Mouse (Mus musculus): ENCODE results near the gene Reg3d. TPM values are rescaled to one million over a fixed set of nuclear protein-coding genes. Genes with fewer than 3 reads are reported as not detected.
"Not testable (repeated sequence)": the region's sequence is repeated elsewhere in the genome, so short reads cannot be mapped to it uniquely, and the experiment has no call there.

Gene Reg3d
- not detected for total RNA-seq (2021)
- long read RNA-seq = 0 reads

DNA sequence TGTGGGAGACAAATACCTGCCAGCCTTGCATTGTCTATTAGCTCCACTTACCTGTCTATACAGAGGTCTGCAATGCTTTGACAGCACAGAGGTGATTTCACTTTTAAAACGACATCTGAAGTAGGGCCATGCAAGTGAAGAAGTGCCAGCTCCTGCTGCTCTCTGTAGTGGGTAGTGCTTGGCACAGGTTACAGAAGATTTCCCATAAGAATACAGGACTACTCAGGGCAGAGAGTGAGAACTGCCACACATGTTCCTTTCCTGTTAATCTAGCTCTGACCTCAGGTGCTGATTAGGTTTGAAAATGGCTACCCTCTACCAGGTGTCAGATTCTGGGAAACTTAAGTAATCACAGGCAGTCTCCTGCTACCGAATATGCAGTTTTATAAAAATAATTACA lies at the start of gene Reg3d:
Gene Reg3d (minus strand): TSS at position 101 of the 400 bp plus-strand sequence.
- DNase-seq (ENCODE audit: low spot score in 2 of 2) = no peak

DNA sequence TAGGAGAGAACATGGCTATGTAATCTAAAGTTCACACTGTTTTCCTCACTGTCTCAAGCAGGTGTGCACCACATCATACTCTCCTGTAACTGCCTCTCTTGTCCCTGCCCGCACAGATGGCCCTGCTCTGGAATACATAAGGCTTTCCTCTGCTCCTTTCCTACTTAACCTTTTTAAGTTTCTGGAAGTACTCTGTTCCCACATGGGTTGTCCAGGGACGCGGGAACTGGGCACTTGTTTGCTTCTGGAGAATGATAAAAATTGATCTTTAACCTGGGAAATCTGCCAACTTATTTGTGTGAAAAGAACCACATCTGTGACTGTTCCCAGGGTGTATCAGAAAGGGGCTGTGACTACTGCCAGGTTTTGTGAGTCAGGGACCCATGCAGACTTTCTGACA lies 46.8 kb upstream of the Reg3d start:
- DNase-seq (ENCODE audit: low spot score in 2 of 2) = no peak

DNA sequence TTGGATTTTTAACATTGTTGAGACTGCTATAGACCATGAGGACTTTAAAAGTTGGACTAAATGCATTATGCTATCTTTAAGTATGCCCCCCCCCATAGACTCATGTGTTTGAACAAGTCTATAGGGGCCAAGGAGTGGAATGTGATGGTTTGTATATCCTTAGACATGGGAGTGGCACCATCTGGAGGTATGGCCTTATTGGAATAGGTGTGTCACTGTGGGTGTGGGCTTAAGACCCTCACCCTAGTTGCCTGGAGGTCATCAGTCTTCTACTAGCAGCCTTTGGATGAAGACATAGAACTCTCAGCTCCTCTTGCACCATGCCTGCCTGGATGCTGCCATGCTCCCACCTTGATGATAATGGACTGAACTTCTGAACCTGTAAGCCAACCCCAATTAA lies 43.7 kb upstream of the Reg3d start, which contains the start of gene Reg1:
Gene Reg1 (plus strand): TSS at position 301 of the 400 bp plus-strand sequence.
- not testable (repeated sequence) for DNase-seq (ENCODE audit: low spot score in 2 of 2)

DNA sequence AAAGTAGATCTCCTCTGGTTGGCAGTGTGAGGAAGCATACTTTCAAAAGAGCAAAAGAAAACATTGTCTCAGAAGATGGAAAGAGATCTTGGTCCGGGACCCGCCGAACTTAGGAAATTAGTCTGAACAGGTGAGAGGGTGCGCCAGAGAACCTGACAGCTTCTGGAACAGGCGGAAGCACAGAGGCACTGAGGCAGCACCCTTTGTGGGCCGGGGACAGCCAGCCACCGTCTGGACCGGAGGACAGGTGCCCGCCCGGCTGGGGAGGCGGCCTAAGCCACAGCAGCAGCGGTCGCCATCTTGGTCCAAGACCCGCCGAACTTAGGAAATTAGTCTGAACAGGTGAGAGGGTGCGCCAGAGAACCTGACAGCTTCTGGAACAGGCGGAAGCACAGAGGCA lies 16.7 kb upstream of the Reg3d start, which contains the start of gene Reg2:
Gene Reg2 (plus strand): TSS at position 301 of the 400 bp plus-strand sequence.
- not testable (repeated sequence) for DNase-seq (ENCODE audit: low spot score in 2 of 2)

DNA sequence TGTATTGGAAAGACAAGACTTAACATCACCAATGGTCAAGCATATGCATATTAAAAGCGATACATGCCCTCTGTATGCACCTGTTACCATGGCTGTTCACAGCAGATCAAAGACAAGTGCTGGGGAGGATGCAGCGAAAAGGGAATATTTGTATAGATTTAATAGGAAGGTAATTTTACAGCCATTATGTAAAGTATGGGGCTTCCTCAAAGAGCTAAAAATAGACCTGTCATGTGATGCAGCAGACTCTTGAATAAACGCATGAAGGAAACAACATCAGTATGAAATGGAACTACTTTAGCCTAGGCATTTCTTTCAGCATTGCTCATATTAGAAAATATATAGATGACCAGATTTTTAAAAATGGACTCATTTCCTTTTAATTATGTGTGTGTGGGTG lies 6.9 kb upstream of the Reg3d start:
- no peak for DNase-seq (ENCODE audit: low spot score in 2 of 2)

DNA sequence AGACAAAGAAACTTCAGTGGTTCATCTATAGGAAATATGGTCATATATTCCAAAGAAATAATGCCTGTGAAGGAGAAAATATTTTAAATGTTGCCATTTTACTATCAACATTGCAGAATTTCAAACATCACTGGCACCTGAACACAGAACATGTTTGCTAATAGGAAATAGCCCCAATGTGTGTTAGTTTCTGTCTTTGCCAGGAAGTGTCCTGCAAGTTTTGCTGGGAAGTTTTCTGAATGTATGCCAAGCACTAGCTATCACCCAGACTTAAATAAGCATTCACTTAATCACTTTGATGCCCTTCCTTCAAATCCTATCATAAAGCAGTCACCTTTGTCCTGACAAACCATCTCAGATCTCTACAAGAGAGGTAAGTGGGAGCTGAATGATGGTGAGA lies 1.7 kb upstream of the Reg3d start, which contains the start of gene Reg3a:
Gene Reg3a (plus strand): TSS at position 301 of the 400 bp plus-strand sequence.
- DNase-seq (ENCODE audit: low spot score in 2 of 2) = no peak

DNA sequence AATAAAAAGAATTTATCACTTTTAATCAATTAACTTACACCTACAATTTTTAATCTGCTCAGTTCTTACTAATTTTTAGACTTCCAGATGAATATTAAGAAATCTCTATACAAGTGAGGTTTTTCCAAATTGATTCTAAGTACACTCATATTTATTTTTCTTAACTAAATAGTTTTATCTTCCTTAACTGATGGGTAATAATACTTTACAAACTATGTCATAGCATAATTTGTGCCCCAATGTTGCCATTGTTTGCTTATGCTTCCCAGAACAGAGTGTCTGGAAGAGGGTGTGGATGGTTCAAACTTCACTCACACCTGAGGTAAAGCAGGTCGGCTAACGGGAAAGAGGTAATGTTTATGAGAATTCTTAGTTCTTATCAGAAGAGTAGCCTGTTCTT lies 8.3 kb downstream of the Reg3d start, which contains the start of gene Reg3b:
Gene Reg3b (plus strand): TSS at position 301 of the 400 bp plus-strand sequence.
- no peak for DNase-seq (ENCODE audit: low spot score in 2 of 2)

DNA sequence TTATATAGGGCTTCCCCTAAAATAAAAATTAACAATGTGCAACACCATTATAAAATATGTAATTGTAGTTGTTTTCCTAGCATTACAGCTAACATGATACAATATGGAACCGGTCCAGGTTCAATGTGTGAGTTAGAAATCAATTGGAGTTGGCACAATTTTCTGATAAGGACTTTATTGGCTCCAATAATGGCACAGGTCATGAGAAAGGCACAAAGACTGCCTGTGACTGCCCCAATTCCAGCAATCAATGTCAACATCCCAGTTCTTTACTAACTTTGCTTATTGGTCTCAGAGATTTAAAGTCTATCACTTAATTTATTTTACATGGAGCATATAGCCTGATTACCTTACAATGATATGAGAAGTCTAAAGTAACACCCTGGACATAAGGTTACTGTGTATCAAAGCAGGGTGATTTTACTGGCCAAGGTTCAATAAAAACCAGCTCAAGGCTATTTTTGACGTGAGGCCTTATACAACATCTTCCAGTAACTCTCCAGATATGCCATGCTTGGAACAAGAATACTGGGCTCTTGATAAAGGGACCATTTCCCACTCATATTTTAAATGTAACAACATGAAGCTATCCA lies 16.6 kb downstream of the Reg3d start:
- no peak for DNase-seq (ENCODE audit: low spot score in 2 of 2)

DNA sequence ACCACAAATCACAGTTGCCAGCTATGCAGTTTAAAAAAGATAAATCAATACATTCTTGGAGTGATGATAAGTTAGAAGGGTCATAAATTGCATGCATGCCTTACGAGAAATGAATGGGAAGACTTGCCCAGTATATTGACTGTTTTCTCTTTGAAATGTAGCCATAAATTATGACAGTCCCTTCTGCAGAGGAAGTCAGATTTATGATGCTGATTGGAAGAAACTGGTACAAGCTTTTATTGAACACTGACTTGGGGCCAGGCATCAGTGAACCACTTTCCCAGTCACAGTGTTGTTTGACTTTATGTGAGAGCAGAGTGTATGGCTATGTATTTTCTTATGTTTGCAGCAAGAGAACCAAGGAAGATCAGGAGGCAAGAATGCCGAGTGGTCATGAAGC lies 37.0 kb downstream of the Reg3d start:
- no peak for DNase-seq (ENCODE audit: low spot score in 2 of 2)

DNA sequence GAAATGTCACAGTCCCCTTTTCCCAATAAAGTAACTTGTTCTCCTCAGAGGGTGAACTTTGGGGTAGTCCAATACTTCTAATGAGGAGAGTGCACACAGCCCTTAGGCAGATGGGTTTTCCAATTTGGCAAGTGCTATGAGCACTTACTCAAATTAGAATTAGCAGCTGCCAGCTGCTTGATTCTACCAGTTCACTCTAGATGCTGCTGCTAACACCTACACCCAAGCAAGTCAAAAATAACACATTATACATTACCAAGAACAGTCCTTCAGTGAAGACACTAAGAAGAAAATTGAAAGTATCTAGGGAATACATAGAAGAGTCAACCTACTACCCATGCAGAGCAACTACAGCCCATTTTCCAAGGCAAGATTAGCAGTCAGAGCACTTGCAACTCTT lies 38.4 kb downstream of the Reg3d start:
- no peak for DNase-seq (ENCODE audit: low spot score in 2 of 2)

DNA sequence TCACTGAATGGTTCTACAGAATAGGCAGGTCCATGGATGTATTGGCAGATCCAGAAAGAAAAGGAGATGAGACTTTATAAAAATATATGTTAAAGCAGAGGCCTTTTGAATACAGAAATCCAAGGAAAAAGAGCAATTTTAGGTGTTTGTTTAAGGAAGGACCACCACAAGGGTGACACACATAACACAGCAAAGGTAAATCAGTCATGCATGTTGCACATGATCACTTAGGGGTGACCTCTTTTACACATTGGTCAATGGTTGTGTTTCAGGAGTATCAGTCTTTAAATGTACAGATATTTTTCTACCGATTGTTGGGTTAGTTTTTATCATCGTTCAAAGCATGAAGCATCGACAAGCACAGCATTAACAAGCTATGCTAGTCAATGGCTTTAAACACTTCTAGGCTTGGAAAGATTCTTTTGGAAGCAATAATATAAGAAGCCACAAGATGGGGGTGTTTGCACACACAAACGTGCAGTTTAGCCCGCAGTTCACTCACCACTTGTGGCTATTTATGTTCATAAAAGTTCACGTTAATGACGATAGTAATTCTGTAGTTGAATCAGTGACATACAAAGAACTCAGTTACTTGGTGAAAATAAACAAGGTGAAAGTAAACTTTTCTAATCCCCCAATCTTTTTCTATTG lies 46.6 kb downstream of the Reg3d start:
- peak; percentile 7 to 27 for DNase-seq (ENCODE audit: low spot score in 2 of 2)

DNA sequence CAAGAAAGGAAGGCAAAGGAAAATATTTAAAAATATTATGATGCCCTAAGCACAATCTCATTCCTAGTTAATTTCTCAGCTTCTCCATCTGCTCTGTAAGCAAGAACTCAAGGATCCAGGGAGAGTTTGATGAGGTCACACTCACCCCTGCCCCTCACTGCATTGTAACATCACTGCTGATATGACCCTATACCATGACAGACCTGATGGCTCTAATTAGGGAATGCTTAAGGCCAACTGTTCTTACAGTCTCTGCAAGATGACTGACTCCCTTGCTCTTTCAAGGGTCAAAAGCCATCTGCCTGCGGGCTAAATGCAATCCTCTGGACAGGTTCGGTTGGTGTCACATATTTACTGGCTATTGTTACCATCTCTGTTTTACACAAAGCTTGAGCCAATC lies 49.5 kb downstream of the Reg3d start:
- DNase-seq (ENCODE audit: low spot score in 2 of 2) = no peak

DNA sequence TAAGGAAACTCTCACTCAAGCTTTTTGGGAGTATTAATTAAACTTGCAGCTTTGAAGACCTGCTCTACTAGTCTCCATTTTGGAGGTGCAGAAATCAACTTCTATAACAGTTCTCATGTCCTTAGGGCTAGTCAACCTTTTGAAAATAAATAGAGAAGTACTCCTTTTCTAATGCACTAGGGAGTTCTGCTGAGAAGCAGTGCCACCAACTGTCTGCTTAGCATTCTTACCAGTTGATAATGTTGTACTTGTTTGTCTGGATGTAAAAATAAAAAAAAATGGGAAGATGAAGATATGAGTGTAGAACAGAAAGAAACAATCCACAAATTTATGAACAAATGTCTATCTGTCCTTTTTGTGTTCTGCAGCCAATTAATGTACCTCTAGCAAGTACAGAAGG lies 50.9 kb downstream of the Reg3d start:
- DNase-seq (ENCODE audit: low spot score in 2 of 2) = peak in 1 of 2 experiments; percentile 22

Other genes with a start within 250 kb of the Reg3d start
- not detected for gene Reg3b, start 8.2 kb downstream of the Reg3d start, total RNA-seq (2021)
- gene Reg3a, start 1.8 kb upstream of the Reg3d start, total RNA-seq (2021) = not detected
- gene Reg2, start 16.8 kb upstream of the Reg3d start, total RNA-seq (2021) = not detected
- not detected for gene Reg1, start 43.8 kb upstream of the Reg3d start, total RNA-seq (2021)
- gene Reg3g, start 90.0 kb upstream of the Reg3d start, total RNA-seq (2021) = not detected